Mouse (Mus musculus): ENCODE measurements around the gene Dnah2.

DNA sequence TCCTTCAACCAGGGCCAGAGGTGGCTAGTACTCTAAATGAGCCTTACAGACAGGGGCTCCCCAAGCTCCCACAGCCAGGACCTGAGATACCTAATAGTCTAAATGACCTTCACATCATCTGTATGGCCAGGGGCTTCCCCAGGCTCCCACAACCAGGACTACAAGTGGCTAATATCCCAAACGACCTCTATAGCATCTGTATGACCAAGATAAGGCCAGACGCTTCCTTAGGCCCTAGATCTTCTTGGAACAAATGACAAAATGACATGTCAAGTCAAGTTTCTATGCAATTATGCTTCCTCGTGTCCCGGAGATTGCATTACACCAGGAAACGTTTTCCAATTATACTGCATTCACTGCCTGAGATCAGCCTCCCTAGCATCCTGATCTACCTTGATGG lies 27.4 kb upstream of the Dnah2 start:
- TF ChIP-seq CTCF (IDR thresholded peaks at IDR 0.05; ENCODE audit: low read depth) = no peak
- peak; percentile 47 for TF ChIP-seq EP300 (IDR thresholded peaks at IDR 0.05; ENCODE audit: low read depth)

All from liver, embryonic 14.5 days (tissue).